Mouse (Mus musculus) brain, adult 10 weeks (tissue): ENCODE data around the gene Gm9507. TPM values are rescaled to one million over a fixed set of nuclear protein-coding genes. Genes with fewer than 3 reads are reported as not detected.

Experiments
- polyA plus RNA-seq: library from polyadenylated mRNA; stranded (reverse); fragments of 350-450 nt; fragmentation: Illumina TruSeq; extraction: RNeasy Lipid Tissue Mini Kit (QIAGEN cat#74804); gene quantifications from one replicate; pipeline ENCODE4 v1.2.3, GENCODE M21; 2015; ENCODE audit warnings: low read depth, low replicate concordance

Gm9507 gene
- polyA plus RNA-seq = not detected

DNA sequence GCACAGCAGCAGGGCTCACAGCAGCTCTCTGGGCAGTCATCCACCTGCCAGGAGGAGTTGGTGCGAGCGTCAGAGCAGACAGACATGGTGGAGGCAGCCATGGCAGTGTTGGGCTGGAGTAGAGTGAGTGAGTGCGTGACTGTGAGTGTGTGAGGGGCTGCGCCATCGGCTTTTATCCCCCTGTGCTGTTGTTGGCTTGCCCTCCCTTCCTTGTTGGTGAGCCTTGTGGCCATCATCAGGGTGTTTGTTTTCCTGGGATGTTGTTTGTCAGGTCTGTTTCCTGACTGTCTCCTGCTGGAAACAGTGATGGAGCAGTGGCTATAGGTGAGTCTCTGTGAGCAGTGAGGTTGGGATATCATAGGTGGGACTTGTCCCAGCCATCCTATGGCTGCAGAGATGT lies at the start of gene Gm9507:
Gene Gm9507, minus strand, starts transcription at position 101 of the 400 bp plus-strand sequence.

DNA sequence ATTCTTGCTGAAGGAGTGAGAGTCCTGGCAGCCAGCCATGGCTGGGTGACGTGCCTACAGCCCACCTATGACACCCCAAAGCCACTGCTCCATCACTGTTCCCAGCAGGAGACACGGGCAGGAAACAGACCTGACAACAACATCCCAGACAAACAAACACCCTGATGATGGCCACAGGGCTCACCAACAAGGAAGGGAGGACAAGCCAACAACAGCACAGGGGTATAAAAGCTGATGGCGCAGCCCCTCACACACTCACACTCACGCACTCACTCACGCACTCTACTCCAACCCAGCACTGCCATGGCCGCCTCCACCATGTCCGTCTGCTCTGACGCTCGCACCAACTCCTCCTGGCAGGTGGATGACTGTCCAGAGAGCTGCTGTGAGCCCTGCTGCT lies 40.9 kb upstream of the Gm9507 start, which contains the start of gene Gm10318:
Gene Gm10318, plus strand, starts transcription at position 301 of the 400 bp plus-strand sequence.

GRCm38 (mm10) chr10:77846503-77846902 lies 34.9 kb upstream of the Gm9507 start, which contains the start of gene Gm36176:
TSS of gene Gm36176 (plus strand) at chr10:77846803.

GRCm38 (mm10) chr10:77835647-77836046 lies 24.0 kb upstream of the Gm9507 start, which contains the start of gene Krtap10-10:
TSS of gene Krtap10-10 (plus strand) at chr10:77835947.

DNA sequence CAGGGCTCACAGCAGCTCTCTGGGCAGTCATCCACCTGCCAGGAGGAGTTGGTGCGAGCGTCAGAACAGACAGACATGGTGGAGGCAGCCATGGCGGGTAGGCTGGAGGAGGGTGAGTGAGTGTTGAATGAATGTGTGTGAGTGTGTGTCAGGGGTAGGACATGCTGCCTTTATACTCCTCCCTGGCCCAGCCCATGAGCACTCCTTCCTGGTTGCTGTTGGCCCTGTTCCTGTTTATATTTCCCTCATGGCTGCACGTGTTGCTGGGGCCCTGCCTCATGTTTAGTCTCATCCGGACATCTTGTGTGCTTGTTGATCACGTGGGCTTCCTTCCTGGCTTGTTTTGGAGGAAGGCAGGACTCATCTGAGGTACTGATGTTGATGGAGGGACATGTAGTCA lies 15.3 kb upstream of the Gm9507 start, which contains the start of gene Krtap10-4:
Gene Krtap10-4, minus strand, starts transcription at position 145 of the 400 bp plus-strand sequence.

GRCm38 (mm10) chr10:77814382-77814781 lies 2.7 kb upstream of the Gm9507 start, which contains the start of gene Gm2696:
TSS of gene Gm2696 (plus strand) at chr10:77814682.

DNA sequence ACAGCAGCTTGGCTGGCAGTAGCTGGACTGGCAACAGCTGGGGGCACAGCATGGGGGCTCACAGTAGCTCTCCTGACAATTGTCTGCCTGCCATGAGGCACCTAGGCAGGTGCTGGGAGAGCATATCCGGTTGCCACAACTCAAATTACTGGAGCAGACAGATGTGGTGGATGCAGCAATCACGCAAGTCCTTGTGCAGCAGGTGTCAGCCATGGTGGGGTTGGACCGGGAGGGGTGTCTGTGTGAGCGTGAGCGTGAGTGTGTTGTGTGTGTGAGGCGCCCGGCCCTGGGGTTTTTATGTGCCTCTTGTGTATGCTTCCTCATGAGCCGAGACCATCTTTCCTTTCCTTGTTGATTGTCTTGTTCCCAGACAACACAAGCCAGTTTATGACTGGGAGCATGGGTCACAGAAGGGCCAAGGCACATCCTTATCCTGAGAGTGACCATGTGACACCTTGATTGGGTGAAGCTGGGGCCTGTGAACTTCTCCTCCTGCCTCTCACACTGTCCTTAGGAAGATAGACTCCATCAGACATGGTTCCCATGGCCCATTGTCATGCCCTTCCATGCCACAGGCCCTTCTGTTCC lies 12.6 kb downstream of the Gm9507 start, which contains the start of gene Gm19668:
Gene Gm19668, minus strand, starts transcription at position 213 of the 588 bp plus-strand sequence.

DNA sequence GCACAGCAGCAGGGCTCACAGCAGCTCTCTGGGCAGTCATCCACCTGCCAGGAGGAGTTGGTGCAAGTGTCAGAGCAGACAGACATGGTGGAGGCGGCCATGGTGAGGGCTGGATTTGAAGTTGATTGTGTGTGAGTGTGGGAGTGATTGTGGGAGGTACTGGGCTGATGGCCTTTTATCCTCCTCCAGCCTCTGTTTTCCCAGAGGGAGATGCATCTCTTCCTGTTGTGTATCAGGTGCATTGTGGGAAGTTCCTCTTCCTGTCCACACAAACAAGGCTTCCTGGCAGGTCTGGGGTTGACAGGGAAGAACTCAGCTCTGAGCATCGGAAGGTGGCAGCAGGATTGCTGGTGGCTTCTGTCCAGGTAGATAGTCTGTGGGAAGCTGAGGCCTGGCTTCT lies 16.7 kb downstream of the Gm9507 start, which contains the start of gene Gm9639:
Gene Gm9639, minus strand, starts transcription at position 101 of the 400 bp plus-strand sequence.

DNA sequence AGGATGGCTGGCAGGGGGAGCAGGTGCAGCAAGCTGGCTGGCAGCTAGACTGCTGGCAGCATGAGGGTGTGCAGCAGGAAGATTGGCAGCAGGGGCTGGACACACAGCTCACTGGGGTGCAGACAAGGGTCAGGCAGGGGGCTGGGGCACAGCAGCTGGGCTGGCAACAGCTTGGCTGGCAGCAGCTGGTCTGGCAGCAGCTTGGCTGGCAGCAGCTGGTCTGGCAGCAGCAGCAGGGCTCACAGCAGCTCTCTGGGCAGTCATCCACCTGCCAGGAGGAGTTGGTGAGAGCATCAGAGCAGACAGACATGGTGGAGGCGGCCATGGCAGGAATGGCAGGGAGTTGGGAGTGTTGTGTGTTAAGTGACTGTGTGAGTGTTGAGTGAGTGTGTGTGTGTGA lies 23.8 kb downstream of the Gm9507 start, which contains the start of gene Gm7137:
Gene Gm7137, minus strand, starts transcription at position 325 of the 400 bp plus-strand sequence.

GRCm38 (mm10) chr10:77782442-77782841 lies 29.2 kb downstream of the Gm9507 start, which contains the start of gene Gm3250:
TSS of gene Gm3250 (minus strand) at chr10:77782542.

GRCm38 (mm10) chr10:77776844-77777243 lies 34.8 kb downstream of the Gm9507 start, which contains the start of gene Gm7138:
TSS of gene Gm7138 (minus strand) at chr10:77776944.

DNA sequence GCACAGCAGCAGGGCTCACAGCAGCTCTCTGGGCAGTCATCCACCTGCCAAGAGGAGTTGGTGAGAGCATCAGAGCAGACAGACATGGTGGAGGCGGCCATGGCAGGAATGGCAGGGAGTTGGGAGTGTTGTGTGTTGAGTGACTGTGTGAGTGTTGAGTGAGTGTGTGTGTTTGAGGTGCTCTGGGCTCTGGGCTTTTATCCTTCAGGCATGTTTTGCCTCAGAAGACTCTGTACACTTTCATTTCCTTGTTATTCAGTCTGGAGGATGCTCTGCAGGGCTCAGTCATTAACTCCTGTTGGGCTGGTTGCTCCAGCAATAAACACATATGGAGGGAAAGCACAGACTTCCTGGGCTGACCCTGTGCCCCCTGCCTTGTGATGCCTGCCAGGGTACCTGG lies 40.4 kb downstream of the Gm9507 start, which contains the start of gene Gm3238:
Gene Gm3238, minus strand, starts transcription at position 101 of the 400 bp plus-strand sequence.

Other genes starting within 250 kb of the Gm9507 start
- gene Pttg1ip, start 230.1 kb downstream of the Gm9507 start, polyA plus RNA-seq = 81.4 TPM
- 222 TPM for gene Sumo3, start 205.7 kb downstream of the Gm9507 start, polyA plus RNA-seq
- gene Gm49325, start 205.6 kb downstream of the Gm9507 start, polyA plus RNA-seq = 7.8 TPM
- 47.4 TPM for gene Ube2g2, start 189.6 kb downstream of the Gm9507 start, polyA plus RNA-seq
- gene Tspear, start 125.3 kb downstream of the Gm9507 start, polyA plus RNA-seq = 0.58 TPM
- not detected for gene Gm19402, start 121.1 kb downstream of the Gm9507 start, polyA plus RNA-seq
- not detected for gene Gm9508, start 114.6 kb downstream of the Gm9507 start, polyA plus RNA-seq
- gene Gm10272, start 105.2 kb downstream of the Gm9507 start, polyA plus RNA-seq = not detected
- gene Gm10024, start 100.4 kb downstream of the Gm9507 start, polyA plus RNA-seq = not detected
- not detected for gene Gm10142, start 96.0 kb downstream of the Gm9507 start, polyA plus RNA-seq
- gene Krtap12-1, start 91.2 kb downstream of the Gm9507 start, polyA plus RNA-seq = not detected
- not detected for gene Gm10100, start 85.4 kb downstream of the Gm9507 start, polyA plus RNA-seq
- gene Gm18596, start 69.2 kb downstream of the Gm9507 start, polyA plus RNA-seq = not detected
- gene Gm9736, start 60.5 kb downstream of the Gm9507 start, polyA plus RNA-seq = not detected
- gene Gm3233, start 52.2 kb downstream of the Gm9507 start, polyA plus RNA-seq = not detected
- not detected for gene Gm3238, start 40.5 kb downstream of the Gm9507 start, polyA plus RNA-seq
- not detected for gene Gm7138, start 34.9 kb downstream of the Gm9507 start, polyA plus RNA-seq
- not detected for gene Gm3250, start 29.3 kb downstream of the Gm9507 start, polyA plus RNA-seq
- not detected for gene Gm7137, start 23.6 kb downstream of the Gm9507 start, polyA plus RNA-seq
- gene Gm9639, start 16.8 kb downstream of the Gm9507 start, polyA plus RNA-seq = not detected
- gene Gm19668, start 12.7 kb downstream of the Gm9507 start, polyA plus RNA-seq = not detected
- gene Gm2696, start 2.8 kb upstream of the Gm9507 start, polyA plus RNA-seq = not detected
- gene Krtap10-4, start 15.3 kb upstream of the Gm9507 start, polyA plus RNA-seq = not detected
- not detected for gene Krtap10-10, start 24.1 kb upstream of the Gm9507 start, polyA plus RNA-seq
- not detected for gene Gm36176, start 35.0 kb upstream of the Gm9507 start, polyA plus RNA-seq
- gene Gm10318, start 41.0 kb upstream of the Gm9507 start, polyA plus RNA-seq = not detected
- not detected for gene Gm3285, start 50.1 kb upstream of the Gm9507 start, polyA plus RNA-seq
- gene Lrrc3, start 90.7 kb upstream of the Gm9507 start, polyA plus RNA-seq = 6.6 TPM
- 19.7 TPM for gene Trpm2, start 158.7 kb upstream of the Gm9507 start, polyA plus RNA-seq
- gene 1810043G02Rik, start 166.7 kb upstream of the Gm9507 start, polyA plus RNA-seq = 41.3 TPM
- 90.2 TPM for gene Pfkl, start 198.2 kb upstream of the Gm9507 start, polyA plus RNA-seq
- not detected for gene Dnmt3l, start 230.1 kb upstream of the Gm9507 start, polyA plus RNA-seq
- gene Aire, start 231.8 kb upstream of the Gm9507 start, polyA plus RNA-seq = not detected